Mouse (Mus musculus) liver, embryonic 14.5 days (tissue): ENCODE measurements around the gene Ddx46.
"Not testable (repeated sequence)": the region's sequence is repeated elsewhere in the genome, so short reads cannot be mapped to it uniquely, and the experiment has no call there.

Source experiments
- CTCF ChIP-seq: IDR thresholded peaks from 2 replicates; pipeline ENCODE4 v1.5.1; 2016; ENCODE audit warnings: antibody characterized with exemption, low read depth, control low read depth
- EP300 ChIP-seq: IDR thresholded peaks from 2 replicates; pipeline ENCODE4 v1.6.1; 2016; ENCODE audit warnings: antibody characterized with exemption, low read depth

GRCm38 (mm10) chr13:55695989-55696388, 61.2 kb downstream of the Ddx46 start:
- not testable (repeated sequence) for TF ChIP-seq CTCF, EP300
